In the genomic region with DNA sequence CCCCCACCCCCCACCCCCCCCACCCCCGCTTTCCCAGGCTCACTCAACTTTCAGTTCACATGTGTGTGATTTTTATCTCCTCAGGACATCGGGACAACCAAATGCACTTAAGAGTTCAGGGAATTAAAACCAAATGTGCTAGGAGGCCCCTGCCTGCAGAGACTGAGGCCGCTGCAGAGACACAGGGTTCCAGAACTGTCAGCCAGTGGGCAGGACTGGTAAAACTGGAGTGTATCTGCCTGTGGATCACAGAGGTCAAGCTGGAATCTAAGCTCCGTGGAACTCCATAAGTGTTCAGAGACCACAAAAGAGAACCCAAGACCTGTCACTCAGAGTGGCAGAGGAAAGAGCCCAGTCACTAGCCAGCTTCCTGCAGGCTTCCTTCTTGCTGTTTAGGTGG, we compare ENCODE assay signal across 17 mouse cellular contexts.
"Had no signal": no experiment of that assay in that cellular context is flagged by ENCODE, and none has a peak within 500 bp of the region (broad histone marks: within the 10 kb centered on the region; RNA-seq: fewer than 3 reads in every experiment).

No protein-coding gene starts in this region.

- H3K27me3 ChIP-seq: neural tube, embryonic 12.5 days; neural tube, embryonic 15.5 days had no signal

- H3K9ac ChIP-seq: liver, embryonic 14.5 days; liver, postnatal 0 days; lung, embryonic 14.5 days; midbrain, embryonic 12.5 days; midbrain, embryonic 15.5 days; neural tube, embryonic 12.5 days; neural tube, embryonic 15.5 days had no signal

- H3K9me3 ChIP-seq: midbrain, embryonic 15.5 days; neural tube, embryonic 15.5 days had no signal

- H3K36me3 ChIP-seq: midbrain, embryonic 12.5 days; midbrain, embryonic 15.5 days; neural tube, embryonic 12.5 days; neural tube, embryonic 15.5 days had no signal

- H3K4me2 ChIP-seq: lung, embryonic 14.5 days; midbrain, embryonic 12.5 days; midbrain, embryonic 15.5 days; neural tube, embryonic 12.5 days; neural tube, embryonic 15.5 days had no signal

- H3K27ac ChIP-seq: liver, embryonic 14.5 days; macrophage; midbrain, embryonic 12.5 days; midbrain, embryonic 15.5 days; neural tube, embryonic 12.5 days; neural tube, embryonic 15.5 days; stomach, postnatal 0 days had no signal

- DNase-seq: kidney, adult 9 months; kidney, postnatal 14 days; kidney, postnatal 4 days; liver, postnatal 0 days; lung, embryonic 14.5 days; right cerebral cortex, adult 18-20 months; right cerebral cortex, postnatal 14 days; right cerebral cortex, postnatal 4 days; thymus, postnatal 36 days had no signal

- ATAC-seq: liver, postnatal 0 days; lung, postnatal 0 days; midbrain, embryonic 15.5 days had no signal

- H3K4me3 ChIP-seq: midbrain, embryonic 12.5 days; midbrain, embryonic 15.5 days; neural tube, embryonic 12.5 days; neural tube, embryonic 15.5 days had no signal
